Mouse (Mus musculus): Measurements from ENCODE around the gene Perm1. TPM values are rescaled to one million over a fixed set of nuclear protein-coding genes. Genes with fewer than 3 reads are reported as not detected.

Gene Perm1
- polyA plus RNA-seq (2016; fragmentation: Nextera tagmentation; extraction: Ambion mirVana), result 1.2 and 1.8 TPM in 2 replicates

DNA sequence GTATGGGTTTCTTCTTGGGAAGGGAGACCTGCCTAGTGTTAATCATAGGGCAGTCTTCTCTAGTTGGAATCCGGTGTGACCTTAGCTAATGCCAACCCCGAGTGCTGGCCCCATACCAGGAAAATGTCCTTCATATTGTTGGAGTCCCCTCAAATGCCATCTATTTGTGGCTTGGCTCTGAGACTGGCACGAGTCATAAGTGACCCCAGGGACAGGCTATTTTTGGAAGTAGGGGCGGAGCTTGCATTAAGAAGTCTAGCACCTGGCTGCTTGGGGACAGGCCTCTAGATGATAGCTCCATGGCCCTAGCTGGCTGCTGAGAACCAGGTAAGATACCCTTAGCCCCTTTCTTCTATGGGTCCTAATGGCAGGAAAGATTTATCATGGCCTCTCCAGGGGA, at the start of gene Perm1:
TSS of gene Perm1 (plus strand) at position 220 of the 400 bp plus-strand sequence.
- Histone ChIP-seq H3K4me3 (no peak within 1 kb of the TSS), H3K27me3 (ENCODE audit: insufficient read depth, poor library complexity, severe bottlenecking) (no peaks in the 10 kb centered on the region), H3K4me1 (replicated peaks) (0 out of 2 replicates have a peak, but pooled peaks cover 5% of the 10 kb centered on the region), H3K9me3 (no peaks in the 10 kb centered on the region), H3K36me3 (peaks cover 10% of the 10 kb centered on the region; the same call in 1 of the 2 replicates), H3K27ac (no peak within 1 kb of the TSS)
- 84% methylated on average over 4 of the region's 4 CpGs for WGBS
- DNase-seq (ENCODE audit: low spot score), result no peak

DNA sequence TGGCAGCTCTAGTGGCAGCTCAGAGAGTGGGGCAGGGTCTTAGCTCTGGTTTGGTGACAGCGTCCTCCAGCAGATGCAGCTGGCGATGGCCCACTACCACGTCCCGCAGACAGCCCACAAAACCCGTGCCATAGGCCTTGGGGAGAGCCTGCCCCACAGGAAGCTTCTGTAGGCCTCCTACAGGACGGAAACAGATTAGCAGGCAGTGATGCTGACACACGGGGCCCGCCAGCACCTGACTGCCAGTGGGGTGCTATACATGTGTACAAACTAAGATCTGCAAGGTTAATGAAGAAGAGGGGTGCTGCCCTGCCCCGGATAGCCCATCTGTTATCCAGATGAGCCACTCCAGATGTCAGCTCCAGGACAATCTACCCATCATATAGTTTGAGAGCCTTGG, 49.2 kb upstream of the Perm1 start:
- 92% methylated on average over 9 of the region's 9 CpGs for WGBS
- no peak for DNase-seq (ENCODE audit: low spot score)
- Histone ChIP-seq H3K4me3 (no peak overlapping the region), H3K27me3 (ENCODE audit: insufficient read depth, poor library complexity, severe bottlenecking) (no peaks in the 10 kb centered on the region), H3K9me3 (peaks cover 21% of the 10 kb centered on the region), H3K36me3 (peaks cover 100% of the 10 kb centered on the region), H3K27ac (no peak overlapping the region), H3K4me1 (replicated peaks) (no peaks in the 10 kb centered on the region)

DNA sequence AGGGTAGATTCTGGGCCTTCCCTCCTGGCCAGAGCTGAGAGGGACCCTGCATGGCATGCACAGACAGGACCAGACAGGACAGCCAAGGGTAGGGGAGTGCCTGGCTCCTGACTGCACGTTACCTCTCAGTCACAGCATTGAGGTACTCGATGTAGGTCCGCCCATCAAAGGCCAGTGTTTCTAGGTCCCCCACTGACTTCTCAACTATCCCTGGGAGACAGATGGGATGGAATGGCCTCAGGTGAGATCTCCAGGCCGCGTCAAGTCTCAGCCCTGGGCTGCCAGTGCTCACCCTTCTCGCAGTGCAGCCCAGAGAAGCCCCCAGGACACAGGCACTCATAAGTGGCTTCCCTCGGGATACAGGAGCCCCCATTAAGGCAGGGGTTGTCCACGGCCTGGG, 47.1 kb upstream of the Perm1 start:
- Histone ChIP-seq H3K4me1 (replicated peaks) (no peaks in the 10 kb centered on the region), H3K9me3 (peaks cover 3% of the 10 kb centered on the region; the same call in 1 of the 2 replicates), H3K27ac (no peak overlapping the region), H3K36me3 (peaks cover 100% of the 10 kb centered on the region), H3K27me3 (ENCODE audit: insufficient read depth, poor library complexity, severe bottlenecking) (no peaks in the 10 kb centered on the region), H3K4me3 (no peak overlapping the region)
- 95% methylated on average over 8 of the region's 8 CpGs for WGBS
- no peak for DNase-seq (ENCODE audit: low spot score)

DNA sequence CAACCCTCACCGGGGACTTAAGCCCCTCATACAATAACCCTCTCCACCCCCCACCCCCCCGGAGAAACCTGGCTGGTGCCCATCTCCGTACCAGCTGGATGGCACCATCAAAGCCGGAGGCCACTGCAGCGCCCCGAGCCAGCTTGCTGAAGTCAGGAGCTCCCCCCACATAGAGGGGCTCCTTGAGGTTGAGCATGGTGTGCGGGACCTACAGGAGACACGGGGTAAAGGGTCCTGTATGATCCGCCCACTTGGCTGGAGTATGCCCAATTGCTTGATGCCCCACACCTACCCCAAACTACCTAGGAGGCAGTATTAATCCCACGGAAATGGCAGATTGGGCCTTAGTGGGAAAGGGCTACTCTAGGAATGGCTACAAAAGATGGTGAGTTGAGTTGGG, 46.5 kb upstream of the Perm1 start:
- no peaks in the 10 kb centered on the region for H3K27me3 ChIP-seq (ENCODE audit: insufficient read depth, poor library complexity, severe bottlenecking)
- no peak for DNase-seq (ENCODE audit: low spot score)
- no peak overlapping the region for H3K27ac ChIP-seq
- WGBS, result 96% methylated on average over 10 of the region's 10 CpGs
- H3K36me3 ChIP-seq, result peaks cover 100% of the 10 kb centered on the region
- no peak overlapping the region for H3K4me3 ChIP-seq
- no peaks in the 10 kb centered on the region for H3K9me3 ChIP-seq
- no peaks in the 10 kb centered on the region for H3K4me1 ChIP-seq (replicated peaks)

DNA sequence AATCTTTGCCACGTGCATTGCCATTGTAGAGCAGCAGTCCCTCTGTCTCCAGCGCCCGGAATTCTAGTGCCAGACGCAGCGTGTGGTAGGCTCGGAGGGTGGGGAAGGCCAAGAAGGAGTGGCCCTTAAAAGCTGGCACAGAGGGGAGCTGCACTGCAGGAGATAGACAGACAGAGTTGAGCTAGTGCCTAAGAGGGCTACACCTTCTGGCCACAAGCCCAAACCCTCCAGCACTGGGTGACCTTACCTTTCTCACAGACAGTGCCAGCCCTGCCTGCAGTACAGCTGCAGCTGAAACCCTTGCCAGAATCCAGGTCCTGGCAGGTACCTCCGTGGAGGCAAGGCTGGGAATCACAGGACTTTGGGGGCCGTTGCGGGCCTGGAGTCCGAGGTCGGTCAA, 43.8 kb upstream of the Perm1 start:
- 97% methylated on average over 11 of the region's 11 CpGs for WGBS
- no peak for DNase-seq (ENCODE audit: low spot score)
- no peaks in the 10 kb centered on the region for H3K27me3 ChIP-seq (ENCODE audit: insufficient read depth, poor library complexity, severe bottlenecking)
- no peaks in the 10 kb centered on the region for H3K9me3 ChIP-seq
- no peaks in the 10 kb centered on the region for H3K4me1 ChIP-seq (replicated peaks)
- H3K27ac ChIP-seq, result no peak overlapping the region
- peaks cover 100% of the 10 kb centered on the region for H3K36me3 ChIP-seq
- no peak overlapping the region for H3K4me3 ChIP-seq

DNA sequence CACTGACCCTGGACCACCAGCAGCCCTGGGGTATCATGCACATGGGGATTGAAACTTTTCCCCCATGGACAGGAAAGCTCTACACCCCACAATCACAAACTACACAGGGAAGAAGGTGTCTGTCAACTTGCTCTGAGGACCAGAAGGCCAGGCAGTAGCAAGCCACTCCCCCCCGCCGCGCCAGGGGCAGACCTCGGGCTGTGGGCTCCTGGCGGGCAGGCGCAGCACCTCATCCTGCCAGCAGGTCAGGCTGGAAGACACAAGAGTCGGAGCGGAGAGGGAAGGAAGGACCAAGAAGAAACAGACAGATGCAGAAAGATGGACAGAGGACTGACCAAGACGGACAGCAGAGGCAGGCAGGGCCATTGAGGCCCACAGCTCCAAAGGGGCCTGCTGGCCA, 38.0 kb upstream of the Perm1 start:
- Histone ChIP-seq H3K4me1 (replicated peaks) (no peaks in the 10 kb centered on the region), H3K4me3 (no peak overlapping the region), H3K27me3 (ENCODE audit: insufficient read depth, poor library complexity, severe bottlenecking) (no peaks in the 10 kb centered on the region), H3K36me3 (peaks cover 100% of the 10 kb centered on the region), H3K9me3 (no peaks in the 10 kb centered on the region), H3K27ac (no peak overlapping the region)
- WGBS, result 95% methylated on average over 9 of the region's 9 CpGs
- DNase-seq (ENCODE audit: low spot score), result no peak

DNA sequence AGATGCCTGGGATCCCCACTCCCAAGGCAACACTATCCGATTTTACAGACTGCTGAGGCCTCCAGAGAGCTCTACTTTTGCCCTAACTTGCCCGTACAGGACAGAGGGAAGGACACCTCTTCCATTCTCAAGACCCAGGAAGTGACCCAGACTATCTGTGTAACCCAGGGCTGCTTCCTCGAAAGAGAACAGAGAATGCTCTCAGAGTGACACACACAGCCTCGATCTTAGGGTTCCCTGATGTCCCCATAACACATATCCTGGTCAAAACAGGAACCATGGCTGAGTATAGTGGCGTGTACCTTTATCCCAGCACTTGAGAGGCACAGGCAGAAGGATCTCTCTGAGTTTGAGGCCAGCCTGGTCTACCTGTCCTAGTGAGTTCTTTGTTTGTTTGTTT, 31.9 kb upstream of the Perm1 start:
- Histone ChIP-seq H3K9me3 (no peaks in the 10 kb centered on the region), H3K27ac (no peak overlapping the region), H3K4me1 (replicated peaks) (peaks cover 59% of the 10 kb centered on the region), H3K4me3 (peak overlapping the region; percentile 52), H3K27me3 (ENCODE audit: insufficient read depth, poor library complexity, severe bottlenecking) (no peaks in the 10 kb centered on the region), H3K36me3 (peaks cover 75% of the 10 kb centered on the region)
- WGBS, result 90% methylated on average over 5 of the region's 5 CpGs
- no peak for DNase-seq (ENCODE audit: low spot score)

DNA sequence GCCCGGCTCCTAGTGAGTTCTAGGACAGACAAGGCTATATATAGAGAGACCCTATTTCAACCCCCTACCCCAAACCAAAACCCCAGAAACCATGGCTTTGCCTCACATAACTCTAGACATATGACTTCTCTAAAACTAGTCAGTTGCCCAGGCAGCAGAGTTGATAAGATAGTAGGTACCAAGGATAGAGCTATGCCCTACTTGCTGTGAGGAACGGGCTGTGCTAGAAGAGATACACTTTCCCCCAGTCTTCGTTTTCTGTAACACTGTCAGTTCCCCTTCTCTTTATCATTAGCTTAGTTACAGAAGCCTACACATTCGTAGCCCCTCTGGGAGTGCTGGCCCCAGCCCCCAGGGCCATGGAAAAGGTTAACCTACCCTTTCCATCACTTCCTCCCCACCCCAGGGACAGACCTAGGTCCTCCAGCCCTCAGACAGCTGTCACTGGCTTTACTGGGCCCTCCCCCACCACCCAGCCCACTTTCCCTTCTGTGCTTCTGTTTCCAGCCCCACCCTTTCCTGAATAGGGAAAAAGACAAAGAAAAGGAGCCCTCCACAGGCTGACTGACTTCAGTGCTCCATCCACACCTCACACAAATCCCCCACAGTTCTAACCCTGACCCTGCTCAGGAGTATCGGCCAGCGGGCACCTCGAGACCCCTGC, 31.2 kb upstream of the Perm1 start:
- 82% methylated on average over 7 of the region's 7 CpGs for WGBS
- no peaks in the 10 kb centered on the region for H3K27me3 ChIP-seq (ENCODE audit: insufficient read depth, poor library complexity, severe bottlenecking)
- DNase-seq (ENCODE audit: low spot score), result no peak
- H3K36me3 ChIP-seq, result peaks cover 69% of the 10 kb centered on the region
- peak overlapping the region; percentile 52 for H3K4me3 ChIP-seq
- H3K9me3 ChIP-seq, result no peaks in the 10 kb centered on the region
- peak overlapping the region; percentile 90 for H3K27ac ChIP-seq
- peaks cover 65% of the 10 kb centered on the region for H3K4me1 ChIP-seq (replicated peaks)

DNA sequence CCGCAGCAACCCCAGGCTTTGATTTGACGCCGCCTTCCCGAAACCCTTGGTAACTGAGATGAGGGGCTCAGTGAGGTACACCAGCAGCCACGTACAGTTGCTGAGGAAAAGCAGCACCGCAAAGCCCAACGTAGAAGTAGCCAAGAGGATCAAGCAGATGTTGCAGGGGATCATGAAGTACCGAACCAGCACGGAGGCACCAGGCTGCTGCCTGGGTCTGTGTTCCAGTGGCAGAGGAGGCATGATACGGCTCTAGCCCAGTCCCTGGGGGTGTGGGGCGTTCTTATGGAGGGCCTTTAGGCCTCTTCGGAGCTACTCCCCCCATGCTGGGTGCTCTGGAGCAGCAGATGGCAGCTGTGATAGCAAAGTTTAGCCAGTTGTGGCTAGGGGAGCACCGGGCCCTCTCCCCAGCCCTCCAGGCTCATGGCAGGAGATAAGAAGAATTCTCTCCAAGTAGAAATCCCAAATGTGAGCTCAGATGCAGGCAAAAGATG, 30.2 kb upstream of the Perm1 start:
- H3K9me3 ChIP-seq, result no peaks in the 10 kb centered on the region
- peaks cover 68% of the 10 kb centered on the region for H3K36me3 ChIP-seq
- 65% methylated on average over 13 of the region's 13 CpGs for WGBS
- H3K27me3 ChIP-seq (ENCODE audit: insufficient read depth, poor library complexity, severe bottlenecking), result no peaks in the 10 kb centered on the region
- peaks cover 76% of the 10 kb centered on the region for H3K4me1 ChIP-seq (replicated peaks)
- no peak for DNase-seq (ENCODE audit: low spot score)
- peak overlapping the region; percentile 52 for H3K4me3 ChIP-seq
- H3K27ac ChIP-seq, result peak overlapping the region; percentile 90

DNA sequence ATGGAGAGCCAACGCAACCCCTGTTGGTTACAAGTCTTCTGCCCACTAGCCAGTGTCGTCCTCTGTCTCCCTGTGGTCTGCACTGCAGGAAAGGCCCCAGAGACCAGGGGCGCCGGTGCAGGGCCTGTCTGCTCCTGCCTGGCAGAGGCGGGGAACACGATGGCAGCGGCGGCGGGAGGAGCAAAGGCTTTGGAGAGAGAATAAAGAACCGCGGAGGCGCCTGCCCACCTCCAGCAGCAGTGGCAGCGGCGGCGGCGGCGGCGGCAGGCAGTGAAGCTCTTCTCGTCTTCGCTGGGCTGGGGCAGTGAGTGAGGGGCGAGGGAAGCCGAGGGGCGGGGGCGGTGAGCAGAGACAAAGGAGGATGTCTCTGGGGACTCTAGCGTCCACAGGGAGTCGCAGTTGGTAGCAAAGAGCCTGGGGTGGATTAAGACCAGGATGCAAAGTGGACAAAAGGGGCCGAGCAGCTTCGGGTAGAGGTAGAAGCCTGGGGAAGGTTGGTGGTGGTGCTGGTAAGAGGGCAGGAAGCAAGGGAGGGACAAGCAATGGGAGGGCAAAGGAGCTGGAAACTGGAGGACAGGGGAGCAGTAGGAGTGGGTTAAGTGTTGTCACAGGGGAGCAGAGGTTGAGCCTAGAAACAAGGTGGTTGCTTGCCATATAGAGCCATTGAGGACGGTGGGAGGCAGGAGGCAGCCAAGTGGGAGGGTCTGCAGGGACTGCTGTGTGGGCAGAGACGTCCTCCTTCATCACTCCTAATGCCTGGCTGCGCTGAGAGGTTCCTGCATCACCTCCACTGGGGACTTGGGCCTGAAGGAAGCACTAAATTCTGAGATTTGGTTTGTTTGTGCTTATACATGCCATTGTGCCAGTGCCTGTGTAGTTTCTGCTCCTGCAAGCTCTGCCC, 29.5 kb upstream of the Perm1 start:
- H3K4me1 ChIP-seq (replicated peaks), result peaks cover 83% of the 10 kb centered on the region
- no peaks in the 10 kb centered on the region for H3K9me3 ChIP-seq
- peak overlapping the region; percentile 90 for H3K27ac ChIP-seq
- DNase-seq (ENCODE audit: low spot score), result peak; percentile 71
- peak overlapping the region; percentile 52 for H3K4me3 ChIP-seq
- 4% methylated on average over 31 of the region's 31 CpGs for WGBS
- H3K36me3 ChIP-seq, result peaks cover 68% of the 10 kb centered on the region
- no peaks in the 10 kb centered on the region for H3K27me3 ChIP-seq (ENCODE audit: insufficient read depth, poor library complexity, severe bottlenecking)

DNA sequence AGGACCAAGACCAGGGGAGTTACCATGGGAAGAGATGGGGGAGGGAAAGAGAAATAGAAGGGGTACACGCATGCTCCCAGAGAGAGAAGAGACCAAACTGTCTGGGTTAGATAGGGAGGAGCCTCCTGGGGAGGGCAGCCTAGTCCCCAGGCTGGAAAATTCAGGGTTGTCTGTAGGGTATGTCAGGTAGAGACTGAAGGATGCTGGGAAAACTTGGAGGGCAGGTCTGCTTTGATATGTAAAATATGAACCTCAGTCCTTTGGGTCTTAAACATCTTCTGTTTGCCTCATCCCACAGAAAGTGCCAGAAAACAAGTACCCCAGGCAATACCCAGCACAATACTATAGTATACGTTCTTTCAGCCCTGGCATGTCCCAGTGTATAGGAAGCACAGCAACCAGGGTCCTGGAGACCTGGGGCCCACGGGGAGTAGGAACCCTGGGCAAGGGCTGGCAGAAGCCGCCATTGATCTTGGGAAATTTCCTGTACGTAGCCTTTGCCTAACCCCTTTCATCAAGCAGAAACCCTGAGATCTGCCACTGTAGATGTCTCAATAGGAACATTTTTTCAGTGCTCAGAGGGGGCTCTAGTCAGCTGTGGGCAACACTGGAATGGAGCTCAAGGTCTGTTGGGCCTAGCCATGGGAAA, 27.4 kb upstream of the Perm1 start:
- 29% methylated on average over 5 of the region's 5 CpGs for WGBS
- peak overlapping the region; percentile 27 for H3K4me3 ChIP-seq
- no peak for DNase-seq (ENCODE audit: low spot score)
- H3K27me3 ChIP-seq (ENCODE audit: insufficient read depth, poor library complexity, severe bottlenecking), result no peaks in the 10 kb centered on the region
- H3K9me3 ChIP-seq, result no peaks in the 10 kb centered on the region
- peaks cover 68% of the 10 kb centered on the region for H3K36me3 ChIP-seq
- H3K4me1 ChIP-seq (replicated peaks), result peaks cover 98% of the 10 kb centered on the region
- H3K27ac ChIP-seq, result peak overlapping the region; percentile 90

DNA sequence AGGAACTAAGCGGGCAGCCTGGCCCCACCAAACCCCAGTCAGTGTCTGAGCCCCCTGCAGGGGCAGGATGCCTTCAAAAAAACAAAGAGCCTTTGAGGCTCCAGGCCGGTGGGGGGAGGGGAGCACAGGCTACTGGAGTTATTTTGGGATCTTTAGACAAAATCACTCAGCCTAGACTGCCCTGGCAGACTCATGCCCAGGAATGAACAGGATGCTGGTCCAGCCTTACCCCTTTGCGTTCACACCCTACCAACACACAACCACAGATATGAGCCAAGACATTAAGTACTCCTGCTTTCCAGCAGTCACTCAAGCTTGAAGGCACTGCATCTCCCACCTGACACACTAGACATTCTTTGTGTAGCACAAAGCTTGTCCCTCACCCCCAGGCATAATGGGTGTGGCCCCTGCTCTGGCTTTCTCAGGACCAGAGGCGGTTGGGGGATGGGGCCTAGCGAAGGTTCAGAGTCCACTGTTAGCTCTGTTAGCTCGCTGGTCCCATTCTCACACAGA, 26.8 kb upstream of the Perm1 start:
- WGBS, result 8% methylated on average over 6 of the region's 6 CpGs
- DNase-seq (ENCODE audit: low spot score), result peak; percentile 76
- Histone ChIP-seq H3K4me1 (replicated peaks) (peaks cover 98% of the 10 kb centered on the region), H3K9me3 (no peaks in the 10 kb centered on the region), H3K36me3 (peaks cover 68% of the 10 kb centered on the region), H3K4me3 (peak overlapping the region; percentile 27), H3K27ac (peak overlapping the region; percentile 90), H3K27me3 (ENCODE audit: insufficient read depth, poor library complexity, severe bottlenecking) (no peaks in the 10 kb centered on the region)

Measured in hindbrain, embryonic 10.5 days (tissue).